Mouse (Mus musculus) lung, postnatal 36 days (tissue): ENCODE measurements around the gene March8.
"Not testable (repeated sequence)": the region's sequence is repeated elsewhere in the genome, so short reads cannot be mapped to it uniquely, and the experiment has no call there.

Experiments used
- DNase-seq: peaks from one replicate; pipeline ENCODE4 v3.0.0; 2022; ENCODE audit warnings: mixed read lengths

The March8 gene

DNA sequence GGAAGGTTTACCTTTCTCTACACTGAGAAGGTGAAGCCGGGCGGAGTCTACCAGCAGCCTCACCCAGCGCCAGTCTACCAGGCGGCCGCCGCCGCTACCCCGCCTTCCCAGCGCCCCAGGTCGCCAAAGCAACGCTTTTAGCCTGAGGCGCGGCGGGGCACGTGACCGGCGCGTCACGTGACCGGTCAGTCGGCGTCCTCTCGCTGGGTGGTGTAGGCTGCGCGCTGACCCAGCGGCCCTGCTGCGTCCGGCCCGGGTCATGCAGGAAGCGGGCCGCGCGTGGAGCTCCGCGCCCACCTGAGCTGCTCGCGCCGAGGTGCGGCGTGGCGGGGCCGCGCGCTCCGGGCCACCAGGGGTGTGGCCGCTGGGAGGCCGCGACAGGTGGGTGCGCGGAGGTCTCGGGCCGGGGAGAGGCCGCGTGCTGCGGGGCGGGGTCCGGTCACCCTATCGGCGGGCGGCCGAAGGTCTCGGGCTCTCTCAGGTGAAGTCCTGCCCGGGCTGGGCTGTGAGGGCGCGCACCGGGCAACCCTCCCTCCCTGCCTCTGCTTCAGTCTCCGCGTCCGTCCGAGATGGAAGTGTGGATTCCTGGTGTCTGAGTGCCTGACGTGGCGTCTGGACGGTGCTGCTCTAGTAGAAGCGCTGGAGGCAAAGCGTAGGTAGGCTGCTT is at the start of gene March8:
Gene March8 (plus strand): TSS at position 190 of the 667 bp plus-strand sequence.
- peak; percentile 95 for DNase-seq

DNA sequence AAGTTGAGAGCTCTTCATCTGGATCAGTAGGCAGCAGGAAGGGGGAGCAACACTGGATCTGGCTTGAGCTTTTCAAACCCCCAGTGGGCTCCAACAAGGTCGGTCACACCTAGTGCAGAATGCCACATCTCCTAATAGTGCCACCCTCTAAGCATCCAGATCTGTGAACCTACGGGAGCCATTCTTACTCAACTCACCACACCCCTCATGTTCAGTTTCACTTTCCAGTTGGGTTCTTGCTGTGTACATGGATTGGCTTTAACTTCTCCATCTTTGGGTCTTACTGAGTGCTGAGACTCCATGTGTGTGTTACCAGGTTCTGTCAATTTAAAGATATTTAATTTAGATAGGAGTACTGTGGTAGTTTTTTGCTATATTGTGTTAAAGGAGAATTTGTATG is 26.4 kb upstream of the March8 start:
- DNase-seq = no peak

DNA sequence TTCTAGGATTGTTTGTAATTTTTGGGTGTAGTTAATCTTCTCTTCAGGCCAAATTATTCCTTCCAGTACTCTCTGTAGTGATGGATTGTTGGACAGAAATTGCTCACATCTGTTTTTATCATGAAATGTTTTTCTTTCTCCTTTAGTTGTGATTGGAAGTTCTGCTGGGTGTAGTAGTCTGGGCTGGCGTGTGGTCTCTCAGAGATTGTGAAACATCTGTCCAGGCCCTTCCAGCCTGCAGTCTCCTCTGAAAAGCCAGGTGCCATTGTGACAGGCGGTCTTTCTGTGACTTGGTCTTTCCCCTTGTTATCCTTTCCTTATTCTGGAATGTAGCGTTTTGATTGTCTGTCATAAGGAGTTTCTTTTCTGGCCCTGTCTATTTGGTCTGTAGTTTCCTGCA is 18.6 kb upstream of the March8 start:
- DNase-seq = no peak

DNA sequence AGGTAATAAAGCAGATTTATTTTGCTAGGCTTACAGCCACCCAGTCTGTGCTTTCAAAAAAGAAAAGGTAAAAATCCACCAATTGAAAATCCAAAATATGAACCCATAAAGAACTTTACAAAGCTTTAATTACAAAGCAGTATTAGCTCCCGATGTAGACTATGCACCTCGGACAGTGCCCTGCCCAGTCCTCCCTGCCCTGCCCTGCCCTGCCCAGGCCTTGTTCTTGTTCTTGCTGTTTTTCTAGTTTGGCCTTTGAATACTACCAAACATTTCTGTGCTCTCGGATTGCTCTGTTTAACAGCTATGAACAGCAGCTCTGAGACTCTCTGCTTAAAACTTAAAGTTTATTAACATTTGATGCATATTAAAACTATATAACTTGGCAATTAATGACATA is 11.2 kb upstream of the March8 start:
- DNase-seq = no peak

DNA sequence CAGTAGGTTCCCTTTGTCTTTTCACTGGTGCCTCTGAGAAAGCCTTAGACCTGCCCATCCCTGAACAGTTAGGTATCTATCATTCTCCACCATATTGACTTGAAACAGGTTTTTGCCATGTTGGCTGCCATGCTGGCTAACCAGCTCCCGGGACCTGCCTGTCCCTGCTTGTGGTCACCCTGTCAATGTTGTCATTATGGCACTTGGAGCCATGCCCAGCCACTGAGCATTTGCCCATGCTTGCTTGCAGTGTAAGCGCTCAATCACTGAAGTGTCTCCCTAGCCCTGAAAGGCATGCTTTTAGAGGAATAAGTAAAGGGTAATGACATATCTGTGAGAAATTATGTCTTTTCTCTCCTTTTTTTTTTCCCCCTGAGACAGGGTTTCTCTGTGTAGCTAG is 6.4 kb upstream of the March8 start:
- peak; percentile 15 for DNase-seq

DNA sequence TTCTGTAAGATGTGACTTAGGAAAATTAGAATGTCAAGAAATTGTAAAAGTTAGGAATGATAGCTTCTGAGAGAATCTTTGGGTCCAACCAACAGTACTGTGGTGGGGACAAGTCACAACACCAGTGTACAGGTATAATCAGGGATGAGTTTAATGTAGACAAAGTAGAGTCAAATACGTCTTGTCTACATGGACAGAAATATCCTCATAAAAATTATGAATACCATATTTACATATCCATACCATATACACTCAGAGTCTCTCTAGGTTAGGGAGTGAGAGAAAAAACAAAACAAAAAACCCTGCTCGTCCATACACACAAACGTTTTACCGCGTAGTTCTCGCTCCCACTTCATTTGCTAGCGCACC is 374 bp upstream of the March8 start:
- no peak for DNase-seq

DNA sequence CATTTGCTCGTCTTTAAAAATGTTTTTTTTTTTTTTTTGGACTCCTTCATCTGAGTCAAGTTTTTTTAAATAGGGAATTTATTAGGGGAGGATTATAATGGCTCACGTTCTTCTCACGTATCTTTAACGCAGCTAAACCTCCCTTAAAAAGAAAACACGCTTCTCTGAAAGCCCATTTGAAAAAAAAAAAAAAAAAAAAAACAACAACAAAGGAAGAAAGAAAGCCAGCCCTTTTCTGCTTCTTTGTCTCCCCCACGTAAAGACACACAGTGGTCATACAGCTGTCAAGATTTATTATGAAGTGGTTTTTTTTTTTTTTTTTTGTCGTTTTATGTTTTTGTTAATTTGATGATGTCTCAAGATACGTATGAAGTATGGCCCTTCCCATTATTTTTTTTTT is 696 bp downstream of the March8 start:
- DNase-seq = no peak

DNA sequence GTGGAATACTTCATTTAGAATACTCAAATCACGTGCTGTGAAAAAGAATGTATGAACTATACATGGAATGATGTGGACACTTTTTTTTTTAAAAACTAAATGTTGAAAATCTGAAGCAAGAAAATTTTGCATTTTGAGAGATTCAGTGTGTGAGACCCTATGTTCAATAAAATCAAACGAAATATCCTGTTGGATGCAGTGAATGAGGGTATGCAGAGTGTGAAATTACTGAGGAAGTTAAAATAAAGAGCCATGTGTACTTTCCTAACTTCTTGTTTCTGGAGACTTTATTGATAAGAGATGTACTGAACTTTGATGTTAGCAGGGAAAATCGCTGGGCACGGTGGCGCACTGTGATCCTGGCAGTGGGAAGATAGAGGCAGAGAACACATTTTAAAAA is 1.3 kb downstream of the March8 start:
- no peak for DNase-seq

DNA sequence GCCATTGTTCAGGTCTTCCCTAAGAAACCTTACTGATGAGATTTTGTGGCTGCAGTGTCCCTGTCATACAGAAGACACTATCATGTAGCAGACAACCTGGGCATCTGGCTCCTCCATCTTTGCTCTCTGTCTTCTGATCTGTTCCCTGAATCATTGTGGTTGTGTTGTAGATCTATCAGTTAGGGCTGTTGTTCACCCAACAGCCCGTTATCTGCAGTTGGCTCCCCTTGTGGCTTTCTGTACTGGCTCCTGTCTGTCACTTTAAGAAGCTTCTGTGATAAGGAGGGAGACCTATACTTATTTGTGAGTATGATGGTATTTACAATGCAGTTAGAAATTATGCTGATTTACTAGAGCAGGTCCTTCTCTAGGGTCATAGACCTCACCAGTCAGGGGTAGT is 2.7 kb downstream of the March8 start:
- no peak for DNase-seq

DNA sequence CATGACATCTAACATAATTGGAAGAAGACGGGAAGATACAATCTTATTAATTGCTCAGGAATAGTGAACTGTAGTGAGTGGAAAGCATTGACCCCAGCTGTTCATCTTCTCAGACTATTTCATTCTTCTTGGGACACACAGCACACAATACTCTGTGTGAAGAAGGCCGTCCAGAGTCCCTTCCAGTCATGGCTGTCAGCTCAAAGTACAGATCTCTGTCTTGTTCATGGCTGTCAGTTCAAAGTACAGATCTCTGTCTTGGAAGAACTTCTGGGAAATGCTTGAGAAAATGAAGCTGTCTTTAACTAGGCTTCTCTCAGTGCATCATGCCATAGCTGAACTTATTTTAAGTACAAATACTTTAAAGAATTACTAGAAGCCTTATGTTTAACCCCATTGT is 10.1 kb downstream of the March8 start:
- DNase-seq = no peak

DNA sequence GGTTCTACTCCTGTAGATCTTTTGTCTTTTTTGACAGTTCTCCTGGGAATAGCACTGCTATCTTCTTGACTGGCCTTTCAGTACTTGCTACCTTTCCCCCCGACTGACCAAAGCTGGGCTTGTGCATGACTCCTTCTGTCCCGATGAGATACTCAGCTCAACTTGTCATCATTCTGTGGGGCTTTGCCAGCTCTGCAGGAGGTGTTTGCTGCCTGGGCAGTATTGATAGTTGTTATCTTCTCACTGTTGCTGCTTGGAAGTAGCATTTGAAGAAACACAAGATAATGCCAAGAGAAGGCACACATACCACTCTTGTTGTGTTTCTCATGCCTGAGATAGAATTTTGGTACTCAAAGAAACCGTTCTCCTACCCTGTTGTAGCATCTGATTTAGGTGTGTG is 12.2 kb downstream of the March8 start:
- no peak for DNase-seq

DNA sequence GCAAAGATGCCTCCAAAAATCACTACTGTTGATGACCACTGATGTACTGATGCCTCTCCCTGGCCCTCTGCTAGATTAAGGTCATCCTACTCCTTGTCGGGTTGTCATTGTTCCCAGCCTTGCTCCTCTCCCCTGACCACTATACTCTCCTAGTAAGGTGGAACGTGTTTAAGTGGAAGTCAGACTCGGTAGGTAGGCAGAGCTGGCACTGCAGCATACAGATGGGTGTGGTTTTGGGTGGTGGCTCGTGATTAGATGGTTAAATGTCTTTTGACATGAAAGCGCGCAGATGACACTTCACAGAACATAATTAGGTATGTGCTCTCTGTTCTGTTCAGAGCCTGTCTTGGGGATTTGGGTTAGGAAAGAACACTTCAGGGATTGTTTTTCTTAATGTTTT is 12.8 kb downstream of the March8 start:
- no peak for DNase-seq

DNA sequence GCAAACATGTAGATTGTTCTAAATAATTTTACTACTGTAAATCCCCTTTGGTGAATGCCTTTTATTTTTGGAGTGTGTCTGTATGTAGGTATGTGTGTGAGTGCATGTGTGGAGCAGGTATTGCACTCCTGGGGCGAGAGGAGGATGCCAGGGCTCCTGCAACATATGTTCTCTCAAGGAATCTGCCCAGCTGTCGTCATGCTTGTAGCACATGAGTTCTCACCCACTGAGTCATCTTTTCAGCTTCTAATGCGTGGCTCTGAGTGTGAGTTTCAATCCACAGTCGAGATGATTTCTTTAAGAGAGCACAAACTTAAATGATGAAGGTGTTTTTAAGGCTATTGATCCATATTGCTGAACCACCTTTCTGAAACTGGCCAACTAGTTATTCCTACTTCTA is 13.7 kb downstream of the March8 start:
- DNase-seq = no peak

DNA sequence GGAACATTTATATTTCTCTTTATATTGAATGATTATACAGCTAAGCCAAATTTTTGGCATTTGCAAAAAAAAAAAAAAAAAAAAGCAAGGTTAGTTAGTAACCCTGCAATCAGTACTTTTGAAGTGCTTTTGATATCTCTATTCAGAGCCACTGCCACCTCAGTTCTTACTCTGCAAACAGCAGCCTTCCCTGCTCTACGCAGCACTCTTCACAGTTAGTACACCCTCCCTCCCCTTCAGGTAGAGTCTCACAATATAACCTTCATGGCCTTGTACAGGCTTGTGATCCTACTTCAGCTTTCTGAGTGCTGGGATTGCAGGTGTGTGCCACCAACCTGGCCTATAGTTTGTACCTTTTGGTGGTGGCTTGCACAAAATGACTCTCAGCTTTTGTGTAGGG is 15.6 kb downstream of the March8 start:
- DNase-seq = no peak

DNA sequence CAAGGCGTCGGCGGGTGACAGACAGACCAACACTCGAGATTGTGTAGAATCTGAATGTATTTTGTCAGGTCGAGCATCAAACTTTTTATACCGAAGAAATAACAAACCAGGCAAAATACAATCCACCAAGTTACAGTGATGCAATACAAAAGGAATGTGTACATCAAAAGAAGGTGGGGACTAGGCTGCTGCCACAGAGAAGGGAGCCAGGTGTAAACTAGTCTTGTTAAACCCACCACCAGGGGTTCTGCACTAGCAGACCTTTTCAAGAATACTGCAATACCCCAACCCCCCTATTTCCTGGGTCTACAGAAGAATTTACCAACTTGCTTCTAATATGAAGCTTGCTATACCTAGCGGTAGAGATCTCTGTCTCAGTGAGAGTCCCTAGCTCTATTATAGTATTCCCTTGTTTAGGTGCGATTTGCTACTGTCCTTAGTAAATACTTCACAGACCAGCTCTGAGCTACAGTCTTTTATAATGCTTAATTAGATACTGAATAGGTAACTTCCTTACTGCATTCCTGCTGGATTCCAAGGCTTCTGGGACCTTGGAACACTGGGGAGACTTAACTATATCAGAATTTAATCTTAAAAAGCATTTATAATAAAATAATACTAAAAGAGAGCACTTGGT is 18.6 kb downstream of the March8 start:
- DNase-seq = not testable (repeated sequence)

DNA sequence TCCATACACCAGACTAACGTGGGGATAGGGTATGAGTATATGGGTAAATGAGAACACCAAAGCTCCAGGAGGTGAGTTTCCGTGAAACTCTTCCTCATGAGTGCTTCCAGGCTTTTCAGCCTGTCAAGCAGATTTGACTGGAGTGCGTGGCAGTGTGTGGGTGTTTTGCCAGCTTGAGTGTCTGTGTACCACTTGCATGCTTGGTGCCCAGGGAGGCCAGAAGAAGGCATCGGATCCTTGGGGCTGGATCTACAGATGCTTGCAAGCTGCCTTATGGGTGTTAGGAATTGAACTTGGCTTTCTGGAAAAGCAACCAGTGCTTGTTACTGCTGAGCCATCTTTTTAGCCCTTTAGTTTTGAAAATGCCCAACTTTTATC is 19.1 kb downstream of the March8 start:
- no peak for DNase-seq

DNA sequence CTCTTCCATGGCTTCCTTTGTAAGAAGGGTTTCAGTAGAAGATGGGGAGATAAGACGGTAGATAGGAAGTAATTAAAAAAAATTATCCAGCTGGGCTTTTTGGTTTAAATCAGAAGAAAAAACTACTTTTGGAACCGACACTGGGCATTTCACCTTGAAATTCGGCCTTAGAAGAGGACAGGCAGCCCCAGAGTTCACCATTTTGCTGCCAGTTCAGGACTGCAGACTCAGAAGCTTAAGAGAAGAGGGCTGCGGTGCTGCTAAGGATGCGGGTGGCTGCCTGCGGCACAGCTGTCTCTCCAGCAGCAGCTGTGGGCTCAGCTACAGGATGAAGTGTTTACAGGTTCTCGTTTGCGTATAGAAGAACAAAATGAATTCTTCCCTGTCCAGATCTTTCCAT is 20.2 kb downstream of the March8 start:
- DNase-seq = no peak

DNA sequence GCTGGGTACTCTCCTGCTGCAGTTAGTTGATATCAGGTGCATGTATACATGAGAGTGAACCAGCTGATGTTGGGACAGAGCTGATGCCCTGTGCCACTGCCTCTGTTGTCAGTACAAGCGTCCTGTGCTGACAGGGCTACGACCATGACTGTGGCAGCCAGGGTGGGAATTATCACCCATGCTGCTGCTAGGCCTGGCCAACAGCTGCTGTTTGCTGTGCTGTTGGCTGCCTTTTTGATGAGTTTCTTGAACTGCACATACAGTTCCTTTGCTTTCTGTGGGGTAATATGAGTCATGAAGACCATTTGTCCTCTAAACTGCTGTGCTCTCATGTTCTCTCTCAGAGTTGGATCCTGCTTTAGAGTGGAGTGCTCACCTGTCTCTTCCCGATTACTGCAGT is 21.4 kb downstream of the March8 start:
- no peak for DNase-seq

DNA sequence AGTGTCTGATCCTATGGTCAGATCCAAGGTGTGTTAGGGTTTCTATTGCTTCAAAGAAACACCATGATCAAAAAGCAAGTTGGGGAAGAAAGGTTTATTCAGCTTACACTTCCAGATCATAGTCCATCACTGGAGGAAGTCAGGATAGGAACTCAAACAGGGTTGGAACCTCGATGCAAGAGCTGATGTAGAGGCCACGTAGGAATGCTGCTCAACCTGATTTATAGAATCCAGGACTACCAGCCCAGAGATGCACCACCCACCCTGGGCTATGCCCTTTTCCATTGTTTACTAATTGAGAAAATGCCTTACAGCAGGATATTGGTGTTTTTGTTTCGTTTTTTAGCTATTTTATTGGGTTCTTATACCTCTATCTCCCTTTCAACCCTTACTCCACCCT is 23.6 kb downstream of the March8 start:
- no peak for DNase-seq

DNA sequence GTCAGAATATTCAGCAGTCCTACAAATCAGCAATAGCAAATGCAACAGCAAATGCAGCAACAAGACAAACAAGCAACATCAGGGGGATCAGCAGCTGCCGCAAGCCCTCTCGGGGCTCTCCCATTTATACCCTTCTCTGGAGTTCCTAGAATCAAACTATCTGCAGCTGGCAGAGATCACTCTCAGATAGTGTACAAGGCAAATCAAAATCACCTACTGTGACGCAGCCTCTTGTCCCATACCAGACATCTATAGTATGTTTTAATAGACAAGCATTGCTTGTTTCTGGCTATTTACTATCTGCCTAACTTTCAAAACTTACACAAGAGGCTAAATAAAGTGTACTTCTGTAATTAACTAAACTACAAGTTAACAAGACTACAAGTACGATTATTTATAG is 24.2 kb downstream of the March8 start:
- DNase-seq = no peak

DNA sequence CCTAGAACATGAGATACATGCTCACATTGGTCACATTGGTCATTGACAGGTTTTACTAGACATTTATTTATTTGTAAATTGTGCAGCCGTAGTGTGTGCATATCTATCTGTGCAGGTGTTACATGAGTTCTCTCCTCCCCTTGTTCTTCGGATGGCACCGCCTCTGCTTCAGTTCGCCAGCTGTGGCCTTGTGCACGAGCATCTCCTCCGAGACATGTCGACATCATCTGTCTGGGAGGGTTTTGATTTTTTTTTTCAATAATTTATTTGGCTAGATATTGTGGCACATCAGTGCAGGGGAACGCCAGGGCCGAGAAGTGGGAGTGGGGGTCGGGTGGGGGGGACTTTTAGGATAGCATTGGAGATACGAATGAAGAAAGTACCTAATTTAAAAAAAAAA is 30.1 kb downstream of the March8 start:
- DNase-seq = no peak

DNA sequence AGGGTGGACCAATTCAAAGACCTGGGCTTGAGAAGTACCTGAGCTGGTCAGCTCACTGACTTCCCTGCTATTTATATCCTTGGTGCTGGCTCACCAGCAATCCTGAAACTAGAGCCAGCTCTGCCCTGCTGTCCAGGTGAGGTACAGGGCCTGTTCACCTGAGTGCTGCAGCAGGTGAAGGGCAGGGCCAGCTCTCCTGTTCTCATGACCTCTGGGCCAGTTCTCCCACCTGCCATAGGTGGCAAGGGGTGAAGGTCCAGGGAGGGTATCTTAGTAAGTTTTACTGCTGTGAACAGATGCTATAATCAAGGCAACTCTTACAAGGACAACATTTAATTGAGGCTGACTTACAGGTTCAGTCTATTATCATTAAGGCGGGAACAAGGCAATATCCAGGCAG is 32.0 kb downstream of the March8 start:
- no peak for DNase-seq

DNA sequence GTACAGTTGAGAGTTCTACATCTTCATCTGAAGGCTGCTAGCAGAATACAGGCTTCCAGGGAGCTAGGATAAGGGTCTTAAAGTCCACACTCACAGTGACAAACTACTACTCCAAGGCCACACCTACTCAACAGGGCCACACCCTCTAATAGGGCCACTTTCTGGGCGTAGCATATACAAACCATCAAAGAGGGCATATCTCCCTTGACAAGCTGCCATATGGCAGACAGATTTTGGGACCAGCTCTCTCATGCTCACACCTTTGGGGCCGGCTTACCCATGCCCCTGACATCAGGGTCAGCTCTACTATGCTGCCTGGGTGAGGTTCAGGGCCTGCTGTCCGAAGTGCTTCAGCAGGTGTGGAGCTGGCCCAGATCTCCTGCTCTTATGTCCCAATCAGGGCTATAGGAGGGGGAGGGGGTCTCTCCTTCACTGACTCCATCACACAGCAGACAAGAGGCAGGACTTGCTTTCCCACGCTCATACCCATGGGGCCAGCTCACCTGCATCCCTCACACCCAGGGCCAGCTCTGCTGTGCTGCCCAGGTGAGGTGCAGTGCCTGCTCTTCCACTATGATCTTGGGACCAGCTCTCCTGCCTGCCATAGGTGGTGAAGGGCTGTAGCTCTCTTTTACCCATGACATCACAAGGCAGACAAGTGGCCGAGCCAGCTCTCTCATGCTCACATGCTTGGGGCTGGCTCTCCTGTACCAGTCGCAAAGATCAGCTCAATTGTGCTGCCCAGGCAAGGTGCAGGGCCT is 32.6 kb downstream of the March8 start:
- DNase-seq = no peak

DNA sequence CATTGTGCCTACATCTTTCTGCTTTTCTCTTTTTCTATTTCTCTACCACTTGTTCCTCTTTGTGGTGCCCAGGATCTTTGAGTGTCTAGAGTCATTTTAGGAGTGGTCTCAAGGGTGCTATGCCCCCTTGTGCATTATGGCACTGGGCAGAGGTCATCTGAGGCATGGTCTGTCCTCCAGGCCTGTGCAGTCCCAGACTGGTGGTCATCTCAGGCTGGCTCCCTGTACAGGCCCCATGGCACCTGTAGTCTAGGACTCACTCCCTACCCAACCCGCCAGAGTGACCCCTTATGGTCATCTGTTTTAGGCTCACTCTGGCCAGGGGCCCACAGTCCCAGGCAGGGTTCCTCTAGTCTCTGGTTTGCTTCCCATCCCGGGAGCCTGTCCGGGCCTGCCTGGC is 33.7 kb downstream of the March8 start:
- DNase-seq = no peak

DNA sequence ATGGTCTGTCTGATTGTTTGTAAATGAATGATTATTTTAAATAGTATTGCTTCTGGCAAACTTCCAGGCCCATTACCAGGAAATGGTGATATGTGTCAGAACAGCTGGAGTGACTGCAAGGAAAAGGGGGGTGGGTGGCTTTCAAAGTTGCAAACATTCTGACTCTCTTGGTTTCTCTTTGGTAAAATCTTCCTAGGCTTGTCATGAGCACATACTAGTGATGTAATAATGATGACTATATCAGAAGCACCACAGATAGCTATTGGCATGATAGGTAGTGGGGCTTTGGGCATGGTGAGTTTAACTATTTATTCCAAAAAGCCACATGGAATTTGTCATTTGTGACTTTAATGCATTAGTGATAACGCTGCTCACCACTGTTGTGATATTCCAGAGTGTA is 36.3 kb downstream of the March8 start:
- DNase-seq = no peak
